Mouse (Mus musculus) bone marrow macrophage, adult 2 months (primary cell): Measurements from ENCODE around the gene Cfap74.

ENCODE experiments used
- CTCF ChIP-seq: IDR thresholded peaks from 2 replicates; pipeline ENCODE4 v1.5.1; 2012; ENCODE audit warnings: low read depth, mild to moderate bottlenecking, low read length, moderate library complexity
- POLR2A ChIP-seq: IDR thresholded peaks from 2 replicates; pipeline ENCODE4 v1.6.1; 2012; ENCODE audit warnings: mild to moderate bottlenecking, low read depth, low read length, borderline replicate concordance

- TF ChIP-seq CTCF (no peak), POLR2A (no peak)
These were observed 82.6 kb downstream of the Cfap74 start for GRCm38 (mm10) chr4:155491529-155492130.
